Mouse (Mus musculus) cerebellum, adult 2 months (tissue): ENCODE measurements around the gene Lingo4. TPM values are rescaled to one million over a fixed set of nuclear protein-coding genes. Genes with fewer than 3 reads are reported as not detected.

Source experiments
- DNase-seq, 2 experiments: peaks; one replicate each; pipeline ENCODE4 v3.0.0; 2021
- H3K27ac ChIP-seq: fragments of 200-500 bp; 2 replicates; pipeline ENCODE4 v1.5.1; 2012; ENCODE audit warnings: low read length, control low read depth, inconsistent platforms; ENCODE audit not compliant: insufficient read depth
- H3K27me3 ChIP-seq: fragments of 200-500 bp; 2 replicates; pipeline ENCODE4 v1.6.1; 2012; ENCODE audit warnings: inconsistent platforms, mild to moderate bottlenecking, low read length, moderate library complexity; ENCODE audit not compliant: control insufficient read depth, insufficient read depth
- H3K4me1 ChIP-seq: fragments of 200-500 bp; 2 replicates; pipeline ENCODE4 v1.6.1; 2011; ENCODE audit warnings: low read length; ENCODE audit not compliant: control insufficient read depth, insufficient read depth
- H3K4me3 ChIP-seq: fragments of 200-500 bp; replicated peaks from 2 replicates; pipeline ENCODE3; 2011; ENCODE audit warnings: mild to moderate bottlenecking, low read depth, low read length, control low read depth; ENCODE audit not compliant: insufficient read depth
- CTCF ChIP-seq: fragments of 200-500 bp; IDR thresholded peaks from 2 replicates; pipeline ENCODE4 v1.5.1; 2011; ENCODE audit warnings: low read depth, mild to moderate bottlenecking, control low read depth, low read length, moderate library complexity, borderline replicate concordance; ENCODE audit not compliant: insufficient read depth
- POLR2A ChIP-seq: fragments of 200-500 bp; IDR thresholded peaks from 2 replicates; pipeline ENCODE4 v1.6.1; 2011; ENCODE audit warnings: low read length, control low read depth, borderline replicate concordance; ENCODE audit not compliant: insufficient read depth
- WGBS: fragments of 180-500 bp; shearing (Covaris S2); methylation state at CpG from one replicate; pipeline ENCODE4 v1.1.7; 2018; 5-methylcytosine and 5-hydroxymethylcytosine counted together
- polyA plus RNA-seq: library from polyadenylated mRNA; depleted of rRNA; stranded (reverse); fragments of >200 nt; gene quantifications from 2 replicates; pipeline ENCODE4 v1.2.3, GENCODE M21; 2012; rRNA removed

Gene Lingo4
- polyA plus RNA-seq, 1 experiment, result 6.6 TPM

DNA sequence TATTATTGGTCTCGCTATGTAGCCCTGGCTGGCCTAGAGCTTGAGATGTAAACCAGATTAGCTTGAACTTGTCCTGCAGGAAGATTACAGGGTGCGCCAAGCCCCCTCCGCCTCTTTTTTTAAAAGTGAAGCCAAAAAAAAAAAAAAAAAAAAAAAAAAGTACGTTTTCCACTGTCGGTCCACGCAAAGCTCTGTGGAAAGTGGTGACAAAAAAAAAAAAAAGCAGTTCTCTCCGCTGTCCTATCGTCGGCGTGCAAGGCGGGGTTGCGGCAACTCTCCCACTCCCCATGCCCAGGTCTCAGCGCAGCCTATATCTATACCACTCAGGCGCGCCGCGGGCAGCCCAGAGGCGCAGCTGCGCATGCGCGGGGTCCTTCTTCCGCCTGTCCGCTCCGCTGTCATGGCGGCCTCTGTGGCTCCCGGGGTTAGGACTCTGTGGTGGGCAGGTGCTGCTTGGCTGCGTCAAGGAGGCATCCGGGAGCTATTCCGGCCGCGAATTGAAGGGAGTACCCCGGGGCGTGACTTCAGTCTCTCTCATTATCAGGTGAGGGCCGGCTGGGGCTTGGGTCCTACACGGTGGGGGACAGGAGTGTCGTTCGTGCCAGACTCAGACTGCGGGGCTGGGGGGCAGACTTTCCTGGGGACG lies 44.8 kb downstream of the Lingo4 start, which contains the start of gene Mrpl9:
Gene Mrpl9, plus strand, starts transcription at position 368 of the 646 bp plus-strand sequence.
- DNase-seq, result peak; percentile 93 to 95
- Histone ChIP-seq H3K27ac (peak within 1 kb of the TSS; percentile 32; the same call in 1 of the 2 replicates), H3K27me3 (no peaks in the 10 kb centered on the region), H3K4me3 (peak within 1 kb of the TSS; percentile 58), H3K4me1 (peaks cover 4% of the 10 kb centered on the region; the same call in 1 of the 2 replicates)
- 1% methylated on average over 39 of the region's 39 CpGs for WGBS
- TF ChIP-seq CTCF (no peak), POLR2A (peak; percentile 88; the same call in 1 of the 2 replicates)

DNA sequence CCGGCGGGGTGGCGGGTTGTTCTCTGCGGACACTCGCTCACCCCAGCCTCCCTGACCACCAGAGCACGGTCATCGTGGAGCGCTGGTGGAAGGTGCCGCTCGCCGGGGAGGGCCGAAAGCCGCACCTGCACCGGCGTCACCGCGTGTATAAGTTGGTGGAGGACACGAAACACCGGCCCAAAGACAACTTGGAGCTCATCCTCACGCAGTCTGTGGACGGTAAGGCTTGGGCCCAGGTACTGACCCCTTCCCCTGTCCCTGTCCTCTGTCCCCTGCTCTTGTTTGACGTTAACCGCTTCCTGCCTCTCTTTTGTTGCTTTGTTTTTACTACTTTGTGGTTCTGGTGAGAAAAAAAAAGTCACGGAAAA lies 45.3 kb downstream of the Lingo4 start, which contains the start of gene Oaz3:
Gene Oaz3, minus strand, starts transcription at position 319 of the 368 bp plus-strand sequence.
- H3K4me1 ChIP-seq, result peaks cover 4% of the 10 kb centered on the region; the same call in 1 of the 2 replicates
- H3K27ac ChIP-seq, result peak within 1 kb of the TSS; percentile 32; the same call in 1 of the 2 replicates
- TF ChIP-seq POLR2A, result no peak
- TF ChIP-seq CTCF, result no peak
- H3K27me3 ChIP-seq, result no peaks in the 10 kb centered on the region
- peak within 1 kb of the TSS; percentile 58 for H3K4me3 ChIP-seq
- no peak for DNase-seq
- WGBS, result 1% methylated on average over 24 of the region's 24 CpGs

DNA sequence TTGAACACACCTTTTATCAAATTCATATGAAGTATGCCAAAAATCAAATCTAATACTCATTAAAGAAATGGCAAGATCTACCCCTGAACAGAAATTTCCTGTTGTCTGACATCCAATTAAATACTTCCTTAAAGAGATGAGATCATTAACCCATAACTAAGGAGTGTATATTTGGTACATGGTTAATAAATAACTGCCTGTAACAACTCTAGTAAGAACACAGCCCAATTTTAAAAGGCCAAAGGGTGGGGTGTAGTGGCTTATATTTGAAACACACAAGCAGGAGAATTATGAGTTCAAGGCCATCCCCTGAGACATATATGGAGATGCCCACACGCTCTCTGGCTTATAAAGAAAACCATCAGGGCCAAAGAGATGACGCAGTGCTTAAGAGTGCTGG lies 51.1 kb downstream of the Lingo4 start:
- 92% methylated on average over 2 of the region's 2 CpGs for WGBS

More for the DNA sequence above, 51.1 kb downstream of the Lingo4 start:
- no peaks in the 10 kb centered on the region; the same call in 1 of the 2 replicates for H3K4me1 ChIP-seq
- no peaks in the 10 kb centered on the region for H3K27me3 ChIP-seq
- H3K4me3 ChIP-seq, result no peak overlapping the region
- no peak overlapping the region for H3K27ac ChIP-seq
- TF ChIP-seq POLR2A (no peak), CTCF (no peak)
- DNase-seq, result no peak

Other genes with a start within 250 kb of the Lingo4 start
- gene Gm10696, start 220.3 kb upstream of the Lingo4 start, polyA plus RNA-seq, result not detected in 2 replicates
- gene Gm5286, start 201.8 kb upstream of the Lingo4 start, polyA plus RNA-seq, result not detected in 2 replicates
- not detected in 2 replicates for gene Gm4778, start 134.5 kb upstream of the Lingo4 start, polyA plus RNA-seq
- gene Them4, start 88.4 kb upstream of the Lingo4 start, polyA plus RNA-seq, result 33.6 and 33.8 TPM in 2 replicates
- gene Them5, start 56.4 kb upstream of the Lingo4 start, polyA plus RNA-seq, result not detected in 2 replicates
- 3.5 and 3.7 TPM in 2 replicates for gene C2cd4d, start 36.1 kb upstream of the Lingo4 start, polyA plus RNA-seq
- 20.4 and 20.9 TPM in 2 replicates for gene Rorc, start 25.7 kb upstream of the Lingo4 start, polyA plus RNA-seq
- gene Tdrkh, start 14.8 kb downstream of the Lingo4 start, polyA plus RNA-seq, result 21.4 and 22.8 TPM in 2 replicates
- gene Mrpl9, start 44.8 kb downstream of the Lingo4 start, polyA plus RNA-seq, result 58.5 and 58.6 TPM in 2 replicates
- gene Oaz3, start 45.4 kb downstream of the Lingo4 start, polyA plus RNA-seq, result 0.15 and 0.32 TPM in 2 replicates
- gene Celf3, start 79.8 kb downstream of the Lingo4 start, polyA plus RNA-seq, result 112 and 123 TPM in 2 replicates
- gene Riiad1, start 81.8 kb downstream of the Lingo4 start, polyA plus RNA-seq, result 1.3 and 1.6 TPM in 2 replicates
- gene Snx27, start 184.2 kb downstream of the Lingo4 start, polyA plus RNA-seq, result 55.9 and 58.6 TPM in 2 replicates
- not detected in 2 replicates for gene Gm10972, start 244.6 kb downstream of the Lingo4 start, polyA plus RNA-seq